Mouse (Mus musculus): ENCODE measurements around the gene Acvr1b.
A peak's percentile ranks its signal among the peaks of the same experiment; 100 is the strongest.

Gene Acvr1b

DNA sequence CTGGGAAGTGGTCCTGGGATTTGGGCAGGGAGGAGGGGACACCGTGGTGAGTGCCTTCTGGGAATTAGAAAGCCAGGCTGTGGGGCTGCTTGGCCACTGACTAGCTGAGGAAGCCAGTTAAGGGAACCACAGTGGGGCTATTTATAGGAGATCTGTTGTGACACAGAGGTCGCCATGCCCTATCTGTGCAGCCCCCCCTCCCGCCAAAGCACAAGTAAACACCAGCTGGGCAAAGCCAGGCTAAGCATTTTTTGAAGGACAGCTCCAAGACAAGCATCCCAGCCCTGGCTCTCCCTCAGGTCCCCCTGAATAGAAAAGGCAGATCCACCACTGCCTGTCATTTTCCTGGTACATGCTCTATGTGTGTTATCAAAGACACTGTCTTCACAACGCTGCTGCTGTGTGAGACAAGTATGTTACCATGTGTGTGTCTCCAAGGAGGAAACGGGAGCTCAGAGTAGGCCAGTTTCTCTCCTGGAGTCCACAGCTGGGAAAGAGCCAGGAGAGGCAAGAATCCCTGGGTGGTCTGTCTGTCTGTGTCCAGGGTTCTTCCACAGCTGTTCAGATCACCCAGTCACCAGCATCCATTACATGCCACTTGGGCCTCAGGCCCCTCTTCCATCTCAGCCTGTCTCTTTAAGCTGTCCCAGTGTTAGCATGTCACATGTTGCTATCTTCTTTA, 74.3 kb downstream of the Acvr1b start:
- DNase-seq (ENCODE audit: low spot score in 2 of 2): no peak

DNA sequence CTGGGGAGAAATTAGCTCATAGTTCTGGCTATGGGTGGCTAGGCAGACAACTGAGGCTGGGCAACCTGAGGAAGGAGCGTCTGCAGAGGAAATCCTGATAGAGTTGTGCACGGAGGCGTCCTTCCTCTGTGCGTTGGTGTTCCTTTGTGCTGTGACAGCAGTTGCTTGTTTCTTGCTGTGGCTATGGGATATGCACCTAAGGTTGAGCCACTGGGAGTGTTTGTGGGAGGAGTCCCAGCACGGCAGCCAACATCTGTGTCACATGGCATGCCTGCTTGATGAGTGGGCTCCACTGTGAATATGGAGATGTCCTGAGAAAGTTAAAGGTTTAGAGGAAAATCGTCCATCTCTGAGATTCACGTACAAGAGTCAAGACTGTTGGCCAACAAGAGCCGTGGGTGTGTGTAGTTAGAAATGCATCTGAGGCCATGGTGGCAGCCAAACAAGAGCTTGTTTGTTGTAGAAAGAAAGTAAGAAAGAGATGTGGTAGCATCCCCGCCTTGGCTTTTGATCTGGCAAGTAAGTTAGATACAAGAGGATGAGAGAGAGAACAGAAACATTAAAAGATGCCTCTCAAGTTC, 76.4 kb downstream of the Acvr1b start:
- no peak for DNase-seq (ENCODE audit: low spot score in 2 of 2)

- DNase-seq (ENCODE audit: low spot score in 2 of 2): no peak
Observed at GRCm38 (mm10) chr15:101251930-101252329, 78.1 kb downstream of the Acvr1b start.

- DNase-seq (ENCODE audit: low spot score in 2 of 2): no peak
Observed at GRCm38 (mm10) chr15:101252614-101253013, 78.7 kb downstream of the Acvr1b start.

DNA sequence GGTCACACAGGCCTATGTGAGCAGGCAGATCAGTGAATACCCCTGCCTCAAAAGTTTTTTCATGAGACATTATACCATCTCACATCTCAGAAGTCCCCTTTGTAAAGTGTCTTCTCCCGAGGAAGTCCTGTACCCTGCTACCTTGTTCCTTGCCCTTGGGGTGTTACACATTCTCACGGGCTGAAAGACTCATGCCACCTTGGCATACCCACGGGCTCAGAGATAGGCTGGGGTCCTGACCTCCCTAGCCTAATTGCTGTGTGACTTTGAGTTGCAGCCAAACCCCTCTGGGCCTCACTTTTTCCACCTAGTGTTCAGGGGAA, 79.7 kb downstream of the Acvr1b start:
- no peak for DNase-seq (ENCODE audit: low spot score in 2 of 2)

- peak in 1 of 2 experiments; percentile 31 for DNase-seq (ENCODE audit: low spot score in 2 of 2)
Observed at GRCm38 (mm10) chr15:101253886-101254795, 80.3 kb downstream of the Acvr1b start, which contains the start of gene Nr4a1. Nr4a1 (plus strand) TSS chr15:101254269.

DNA sequence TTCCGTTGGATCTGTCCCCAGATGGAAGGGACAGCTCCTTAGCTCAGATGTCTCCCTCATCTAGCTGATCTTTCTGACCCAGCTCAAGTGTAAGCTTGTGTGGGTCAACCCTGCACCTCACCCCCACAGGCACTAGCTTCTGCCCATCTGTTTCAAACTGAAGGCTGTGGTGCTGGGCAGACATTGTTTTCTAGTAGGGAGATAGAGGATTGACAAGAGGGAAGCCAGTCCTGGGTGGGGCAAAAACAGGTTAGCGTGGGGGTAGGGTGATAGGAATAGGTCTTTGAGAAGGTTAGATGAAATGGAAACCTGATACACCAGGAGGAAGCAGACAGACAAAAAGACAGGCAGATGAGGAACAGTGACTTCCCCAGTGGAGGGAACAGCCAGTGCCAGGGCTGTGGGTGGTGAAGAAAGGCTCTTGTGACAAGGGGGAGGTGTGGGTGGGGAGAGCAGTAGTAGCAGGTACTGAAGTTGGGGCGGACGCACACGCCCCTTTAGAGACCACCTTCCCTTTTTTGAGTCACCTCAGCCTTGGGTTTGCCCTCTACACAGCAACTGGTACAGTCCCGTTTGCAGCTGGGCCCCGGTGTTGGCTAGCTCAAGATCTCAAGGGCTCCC, 82.1 kb downstream of the Acvr1b start:
- DNase-seq (ENCODE audit: low spot score in 2 of 2): no peak

GRCm38 (mm10) chr15:101256463-101257206, 82.8 kb downstream of the Acvr1b start:
- DNase-seq (ENCODE audit: low spot score in 2 of 2): no peak

- no peak for DNase-seq (ENCODE audit: low spot score in 2 of 2)
Observed at GRCm38 (mm10) chr15:101258420-101258819, 84.6 kb downstream of the Acvr1b start.

- no peak for DNase-seq (ENCODE audit: low spot score in 2 of 2)
Observed at GRCm38 (mm10) chr15:101259922-101260321, 86.1 kb downstream of the Acvr1b start.

GRCm38 (mm10) chr15:101260387-101260786, 86.5 kb downstream of the Acvr1b start:
- no peak for DNase-seq (ENCODE audit: low spot score in 2 of 2)

DNA sequence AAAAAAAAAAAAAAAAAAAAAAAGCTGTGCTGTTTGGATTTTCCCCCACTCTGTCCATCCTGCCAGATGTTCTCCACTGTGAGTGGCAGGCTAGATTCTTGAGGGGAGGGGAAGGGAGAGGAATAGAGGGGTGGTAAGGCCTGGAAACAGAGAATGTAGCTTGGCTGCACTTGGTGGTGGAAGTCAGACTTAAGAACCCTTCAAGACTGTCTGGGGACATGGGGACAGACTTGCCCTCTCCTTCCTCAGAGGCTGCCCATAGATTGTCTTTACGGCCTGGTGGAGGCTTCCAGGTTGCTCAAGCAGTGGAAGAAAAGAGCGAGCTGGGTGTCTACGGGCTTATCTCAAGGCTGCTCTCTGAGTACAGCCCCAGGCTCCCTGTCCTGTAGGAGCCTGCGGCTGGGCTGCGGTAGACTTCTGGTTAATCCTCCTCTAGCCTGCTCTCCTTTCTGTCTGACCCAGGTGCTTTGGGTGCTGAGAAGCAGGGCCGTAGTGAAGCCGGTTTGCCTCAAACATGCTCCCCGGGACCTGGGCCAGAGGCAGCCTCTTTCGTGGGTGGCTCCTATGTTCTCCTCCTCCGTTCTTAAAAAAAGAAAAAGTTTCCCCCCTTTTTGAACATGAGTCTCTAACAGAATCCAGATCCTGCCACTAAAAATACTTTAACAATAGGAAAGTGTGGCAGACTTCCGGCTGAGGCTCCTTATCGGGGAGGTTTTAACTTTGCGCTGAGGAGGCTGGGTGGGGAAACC, 87.2 kb downstream of the Acvr1b start:
- DNase-seq (ENCODE audit: low spot score in 2 of 2): no peak

DNA sequence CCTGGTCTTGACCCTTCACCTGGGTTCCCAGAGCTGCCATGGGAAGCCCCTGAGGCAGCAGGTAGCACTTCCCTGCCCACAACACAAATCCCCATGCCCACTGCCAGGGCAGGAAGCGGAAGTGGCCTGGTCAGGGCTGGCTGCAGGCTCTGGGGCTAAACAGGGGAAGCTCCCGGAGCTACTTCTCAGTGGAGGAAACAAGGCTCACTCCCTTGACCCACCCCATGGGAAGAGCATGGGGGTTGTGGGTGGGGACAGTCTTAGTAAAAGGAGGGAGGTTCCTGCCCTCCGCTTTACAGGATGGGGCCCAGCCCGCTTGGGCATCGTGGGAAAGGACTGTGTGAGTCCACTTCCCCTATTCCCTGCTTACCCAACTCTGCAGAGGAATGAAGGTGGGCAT, 88.6 kb downstream of the Acvr1b start:
- no peak for DNase-seq (ENCODE audit: low spot score in 2 of 2)
